Mouse (Mus musculus) limb, embryonic 14.5 days (tissue): Measurements from ENCODE around the gene Bckdk. TPM values are rescaled to one million over a fixed set of nuclear protein-coding genes. Genes with fewer than 3 reads are reported as not detected.

Source experiments
- ATAC-seq: fragments of 200-750 bp; cut with Nextera tagmentation; 2 replicates; pipeline ENCODE4 v1.8.0; 2017; ENCODE audit warnings: low read depth, moderate number of reproducible peaks, moderate TSS enrichment; ENCODE audit not compliant: low FRiP score
- DNase-seq: peaks from one replicate; pipeline ENCODE4 v3.0.0-alpha.2; 2015; ENCODE audit warnings: low spot score
- H3K27ac ChIP-seq: fragments of 300-500 bp; sonication (generic); replicated peaks from 2 replicates; pipeline ENCODE4 v1.5.1; 2014; ENCODE audit warnings: low read depth, mild to moderate bottlenecking, low read length, moderate library complexity, mixed read lengths
- H3K27me3 ChIP-seq: fragments of 300-500 bp; sonication (generic); 2 replicates; pipeline ENCODE4 v1.6.1; 2014; ENCODE audit warnings: low read length, mixed read lengths; ENCODE audit not compliant: control insufficient read depth, insufficient read depth
- H3K36me3 ChIP-seq: fragments of 300-500 bp; sonication (generic); 2 replicates; pipeline ENCODE4 v1.6.1; 2014; ENCODE audit warnings: mild to moderate bottlenecking, low read length, moderate library complexity, mixed read lengths; ENCODE audit not compliant: control insufficient read depth, insufficient read depth
- H3K4me1 ChIP-seq: fragments of 300-500 bp; sonication (generic); 2 replicates; pipeline ENCODE4 v1.6.1; 2014; ENCODE audit warnings: antibody characterized with exemption, low read length, mixed read lengths; ENCODE audit not compliant: control insufficient read depth, insufficient read depth
- H3K4me2 ChIP-seq: fragments of 300-500 bp; sonication (generic); replicated peaks from 2 replicates; pipeline ENCODE4 v1.6.1; 2014; ENCODE audit warnings: low read depth, mild to moderate bottlenecking, low read length, moderate library complexity; ENCODE audit not compliant: severe bottlenecking
- H3K4me3 ChIP-seq: fragments of 300-500 bp; sonication (generic); replicated peaks from 2 replicates; pipeline ENCODE4 v1.5.1; 2014; ENCODE audit warnings: low read length
- H3K9ac ChIP-seq: fragments of 300-500 bp; sonication (generic); 2 replicates; pipeline ENCODE4 v1.6.1; 2014; ENCODE audit warnings: mild to moderate bottlenecking, low read depth, low read length, moderate library complexity; ENCODE audit not compliant: severe bottlenecking
- H3K9me3 ChIP-seq: fragments of 300-500 bp; sonication (generic); 2 replicates; pipeline ENCODE4 v1.6.1; 2016; ENCODE audit warnings: low read length; ENCODE audit not compliant: control insufficient read depth
- POLR2A ChIP-seq: fragments of 200-500 bp; IDR thresholded peaks from 2 replicates; pipeline ENCODE4 v1.8.0; 2012; ENCODE audit warnings: inconsistent platforms, mild to moderate bottlenecking, moderate library complexity, borderline replicate concordance; ENCODE audit not compliant: insufficient read depth, insufficient read length; ENCODE audit errors: extremely low read depth
- WGBS: fragments of 180-500 bp; shearing (Covaris S2); extraction: QIAGEN DNeasy Blood & Tissue Kit; methylation state at CpG from one replicate; pipeline ENCODE4 v1.1.7; 2014; 5-methylcytosine and 5-hydroxymethylcytosine counted together
- polyA plus RNA-seq, 2 experiments: library from polyadenylated mRNA; depleted of rRNA in 1 of 2; stranded (reverse) in 1 of 2; unstranded in 1 of 2; fragments of >200 nt; fragmentation: Nextera tagmentation in 1 of 2; extraction: Ambion mirVana in 1 of 2; gene quantifications; 2 replicates each; pipeline versions ENCODE4 v1.2.1 to v1.2.3; 2012 to 2014

The Bckdk gene
- polyA plus RNA-seq, 2 experiments: 67.0 to 122 TPM

- ATAC-seq: no peak
- WGBS: 72% methylated on average over 5 of the region's 5 CpGs
- Histone ChIP-seq H3K27ac (no peak overlapping the region), H3K9ac (no peak overlapping the region), H3K4me2 (no peak overlapping the region), H3K9me3 (no peaks in the 10 kb centered on the region), H3K4me1 (peaks cover 14% of the 10 kb centered on the region), H3K36me3 (peaks cover 10% of the 10 kb centered on the region), H3K4me3 (no peak overlapping the region), H3K27me3 (peaks cover 12% of the 10 kb centered on the region)
- TF ChIP-seq POLR2A: no peak
- no peak for DNase-seq
These were observed 26.8 kb downstream of the Bckdk start for GRCm38 (mm10) chr7:127930636-127931035.

DNA sequence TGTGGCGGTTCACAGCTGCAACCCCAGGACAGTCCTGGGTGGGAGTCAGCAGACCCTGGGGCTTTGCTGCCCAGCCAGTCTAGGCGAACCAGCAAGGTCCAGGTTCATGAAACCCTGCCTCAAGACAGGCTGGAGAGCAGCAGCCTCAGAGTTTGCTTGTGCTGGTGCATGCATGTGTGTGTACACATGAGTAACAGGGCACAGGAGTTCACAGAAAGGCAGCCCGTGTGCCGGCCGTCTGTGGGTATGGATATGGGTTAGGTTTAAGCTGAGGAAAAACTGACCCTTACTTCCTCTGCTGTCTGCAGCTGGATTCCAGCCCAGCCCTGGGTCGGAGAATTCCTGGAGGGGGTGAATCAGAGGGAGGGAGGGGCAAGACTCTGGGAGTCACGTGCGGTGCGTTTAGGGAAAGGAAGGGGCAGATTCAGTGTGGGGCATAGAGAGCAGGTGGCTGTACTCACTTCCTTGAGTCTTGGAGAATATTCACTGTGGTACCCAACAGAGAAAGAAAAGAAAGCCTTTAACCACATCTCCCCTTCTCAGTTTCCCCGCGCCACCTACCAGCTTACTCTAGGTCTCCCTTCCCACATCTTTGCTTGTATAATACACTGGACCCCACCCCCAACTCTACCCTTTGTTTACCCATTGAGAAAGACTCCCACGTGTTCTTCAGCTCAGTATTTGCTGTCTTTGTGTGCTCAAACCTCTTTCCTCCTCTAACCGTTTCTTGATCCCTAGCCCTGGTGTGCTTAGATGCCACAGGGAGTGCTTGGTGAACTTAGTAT, 27.7 kb downstream of the Bckdk start:
- Histone ChIP-seq H3K36me3 (peaks cover 4% of the 10 kb centered on the region), H3K4me3 (no peak overlapping the region), H3K9me3 (no peaks in the 10 kb centered on the region), H3K27ac (no peak overlapping the region), H3K4me1 (peaks cover 17% of the 10 kb centered on the region), H3K9ac (no peak overlapping the region), H3K4me2 (no peak overlapping the region), H3K27me3 (peaks cover 12% of the 10 kb centered on the region)
- ATAC-seq (no peak), DNase-seq (no peak)
- WGBS: 46% methylated on average over 13 of the region's 13 CpGs
- TF ChIP-seq POLR2A: no peak

DNA sequence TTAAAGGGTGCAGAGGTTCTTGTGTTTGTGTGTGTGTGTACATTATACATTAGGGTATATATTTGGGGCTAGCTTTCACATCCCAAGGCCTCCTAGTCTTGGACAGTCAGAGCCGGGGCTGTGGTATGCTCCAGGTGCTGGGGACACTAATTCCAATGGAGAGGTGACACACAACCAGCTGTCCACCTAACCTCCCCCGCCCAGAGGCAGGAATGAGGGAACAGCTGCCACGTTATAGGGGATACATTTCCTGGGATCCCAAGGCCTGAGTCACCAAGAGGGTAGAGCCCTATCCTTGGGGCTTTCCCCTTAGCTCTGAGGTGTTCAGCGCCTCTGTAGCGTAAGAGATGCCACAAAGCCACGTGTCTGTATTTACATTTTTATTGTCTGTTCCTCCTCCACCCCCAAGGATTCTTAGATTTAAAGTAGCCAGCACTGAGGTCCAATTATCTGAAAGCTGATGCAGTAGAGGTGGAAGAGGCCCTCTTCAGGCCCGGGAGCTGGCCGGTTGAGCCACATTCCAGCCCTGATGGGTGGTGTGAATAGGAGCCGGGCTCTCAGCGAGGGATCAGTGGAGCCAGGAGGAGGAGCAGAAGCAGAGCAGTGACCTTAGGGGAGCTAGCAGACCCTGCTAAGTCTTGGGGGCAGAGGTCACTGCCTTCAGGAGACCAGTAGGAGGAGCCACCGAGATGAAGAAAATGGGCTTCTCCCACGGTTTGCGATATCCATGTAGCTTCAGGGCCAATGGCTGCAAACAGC, 28.6 kb downstream of the Bckdk start:
- Histone ChIP-seq H3K4me2 (no peak overlapping the region), H3K27ac (no peak overlapping the region), H3K4me3 (no peak overlapping the region), H3K9ac (no peak overlapping the region), H3K36me3 (no peaks in the 10 kb centered on the region), H3K27me3 (peaks cover 12% of the 10 kb centered on the region), H3K4me1 (peaks cover 18% of the 10 kb centered on the region), H3K9me3 (no peaks in the 10 kb centered on the region)
- DNase-seq (no peak), ATAC-seq (no peak)
- no peak for TF ChIP-seq POLR2A
- 20% methylated on average over 13 of the region's 13 CpGs for WGBS

GRCm38 (mm10) chr7:127934075-127934474, 30.2 kb downstream of the Bckdk start:
- Histone ChIP-seq H3K27me3 (peaks cover 8% of the 10 kb centered on the region), H3K4me2 (no peak overlapping the region), H3K9ac (no peak overlapping the region), H3K9me3 (no peaks in the 10 kb centered on the region), H3K4me1 (peaks cover 15% of the 10 kb centered on the region), H3K27ac (no peak overlapping the region), H3K36me3 (no peaks in the 10 kb centered on the region), H3K4me3 (no peak overlapping the region)
- 83% methylated on average over 5 of the region's 5 CpGs for WGBS
- no peak for DNase-seq
- no peak for ATAC-seq
- TF ChIP-seq POLR2A: no peak

DNA sequence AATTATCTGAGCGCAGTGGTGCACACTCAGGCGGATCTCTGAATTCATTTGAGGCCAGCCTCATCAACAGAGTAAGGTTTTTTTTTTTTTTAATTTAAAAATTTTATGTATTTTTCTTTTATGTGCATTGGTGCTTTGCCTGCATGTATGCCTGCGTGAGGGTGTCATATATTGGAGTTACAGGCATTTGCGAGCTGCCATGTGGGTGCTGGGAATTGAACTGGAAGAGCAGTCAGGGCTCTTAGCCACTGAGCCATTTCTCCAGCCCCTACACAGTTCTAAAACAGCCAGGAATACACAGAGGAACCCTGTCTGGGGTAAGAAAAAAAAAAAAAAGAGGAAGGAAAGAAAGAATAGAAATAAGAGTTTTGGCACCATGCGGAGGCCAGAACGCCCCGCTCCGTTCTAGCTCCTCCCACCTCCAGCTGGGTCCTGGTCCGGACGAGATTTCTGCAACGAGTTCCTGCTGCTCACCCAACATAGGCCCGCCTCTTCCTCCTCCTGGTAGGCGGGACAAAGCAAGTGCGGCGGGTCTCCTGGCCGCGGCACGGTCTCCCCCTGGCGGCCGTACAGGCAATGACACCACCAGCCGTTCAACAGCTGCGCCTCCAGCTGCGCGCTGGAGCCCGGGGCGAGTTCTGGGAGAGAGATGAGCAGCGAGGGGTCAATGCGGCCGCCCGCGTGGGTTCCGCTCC, 31.3 kb downstream of the Bckdk start:
- Histone ChIP-seq H3K9ac (peak overlapping the region; percentile 75), H3K36me3 (no peaks in the 10 kb centered on the region), H3K4me2 (peak overlapping the region; percentile 94), H3K9me3 (no peaks in the 10 kb centered on the region), H3K27me3 (peaks cover 3% of the 10 kb centered on the region), H3K27ac (peak overlapping the region; percentile 79), H3K4me3 (peak overlapping the region; percentile 76), H3K4me1 (0 out of 2 replicates have a peak, but pooled peaks cover 8% of the 10 kb centered on the region)
- peak; percentile 96 for ATAC-seq
- peak; percentile 95 for DNase-seq
- 0 out of 2 replicates have a peak, but pooled peaks have one; percentile 64 for TF ChIP-seq POLR2A
- 7% methylated on average over 23 of the region's 32 CpGs for WGBS
